Mouse (Mus musculus) cerebral cortex, adult 2 months (tissue): ENCODE results near the gene Sun2.

Source experiments
- WGBS: fragments of 180-500 bp; shearing (Covaris S2); methylation state at CpG from one replicate; pipeline ENCODE4 v1.1.7; 2018; 5-methylcytosine and 5-hydroxymethylcytosine counted together

Sun2 gene

DNA sequence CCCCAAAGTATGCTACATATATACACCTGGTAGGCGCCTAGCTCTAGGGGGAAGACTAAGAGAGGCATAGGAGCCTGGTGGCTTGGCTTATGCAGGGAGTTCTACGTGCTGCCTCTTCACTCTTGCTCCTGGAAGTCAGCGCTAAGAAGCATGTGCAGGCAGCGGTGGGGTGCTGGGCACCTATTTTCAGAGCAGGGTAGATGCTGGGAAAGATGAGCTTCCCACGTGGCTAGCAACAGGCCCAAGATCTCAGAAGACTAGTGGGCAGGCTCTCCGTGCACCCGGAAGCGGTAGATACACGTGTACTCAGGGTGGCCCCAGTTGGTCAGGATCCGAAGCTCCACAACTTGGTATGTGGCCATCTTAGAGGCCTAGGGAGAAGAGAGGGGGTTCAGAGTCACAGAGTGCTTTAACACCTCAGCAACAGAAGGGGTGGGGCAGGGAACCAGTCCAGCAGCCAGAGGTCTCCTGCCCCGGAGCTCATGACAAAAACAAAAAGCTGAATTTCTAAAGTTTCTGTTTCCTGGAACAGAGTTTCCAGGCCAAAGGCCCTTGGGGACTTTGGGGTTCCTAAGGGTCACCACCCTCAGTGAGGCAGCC lies 17.0 kb downstream of the Sun2 start:
- 54% methylated on average over 11 of the region's 11 CpGs for WGBS

DNA sequence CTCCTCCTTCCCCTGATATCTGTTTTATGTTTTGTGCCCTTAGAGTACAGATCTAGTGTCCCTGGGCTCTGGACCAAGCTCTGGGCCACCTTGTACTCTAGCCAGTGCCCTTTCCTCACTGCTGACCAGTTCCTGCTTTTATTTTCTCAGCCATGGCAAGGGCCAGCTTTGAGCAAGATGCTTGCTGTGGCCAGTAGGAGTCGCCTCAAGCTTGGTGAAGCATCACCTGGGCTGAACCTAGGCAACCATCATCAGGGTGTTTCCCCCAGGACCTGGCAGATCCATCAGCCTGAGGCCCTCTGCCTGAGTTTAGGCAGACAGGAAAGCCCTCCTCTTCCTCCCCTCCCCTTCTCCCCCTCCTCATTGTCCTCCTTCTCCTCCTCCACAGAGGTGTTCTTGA lies 18.9 kb downstream of the Sun2 start:
- 33% methylated on average over 1 of the region's 1 CpGs for WGBS

DNA sequence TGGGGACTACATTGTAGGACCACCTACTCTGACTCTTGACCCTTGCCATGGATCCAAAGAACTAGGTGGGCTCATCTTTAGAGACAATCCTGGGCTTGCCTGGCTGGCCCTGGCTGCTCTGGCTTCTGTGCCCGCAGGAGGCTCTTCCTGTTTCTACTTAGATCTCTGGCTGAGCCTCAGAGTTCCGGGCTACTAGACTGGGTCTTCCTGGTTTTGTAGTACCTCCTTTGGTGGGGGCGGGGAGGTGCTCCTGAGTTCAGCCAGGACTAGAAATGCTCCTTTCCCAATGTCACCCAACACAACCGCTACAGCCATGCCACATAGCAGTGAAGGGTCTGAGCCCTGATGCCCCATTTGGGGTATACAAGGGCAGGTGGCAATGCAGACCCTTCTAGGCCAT lies 21.5 kb downstream of the Sun2 start:
- WGBS, result 80% methylated on average over 4 of the region's 4 CpGs

DNA sequence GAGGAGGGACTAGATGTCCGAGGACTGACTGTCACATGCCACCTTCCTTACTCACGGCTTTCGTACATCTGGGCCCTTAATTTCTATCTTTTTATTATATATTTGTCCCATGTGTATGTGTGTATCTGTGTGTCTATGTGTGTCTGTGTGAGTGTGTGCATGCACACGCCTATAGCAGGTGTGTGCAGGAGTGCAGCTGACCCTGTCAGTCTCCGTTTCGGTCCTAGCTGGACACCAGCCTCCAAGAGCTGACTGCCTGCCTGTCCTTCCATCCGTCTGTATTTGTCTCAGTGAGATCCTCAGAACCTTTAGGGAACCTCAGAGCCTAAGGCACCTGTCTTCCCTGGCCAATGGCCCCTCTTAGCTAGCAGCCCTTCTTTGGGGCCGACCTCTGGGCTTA lies 22.1 kb downstream of the Sun2 start:
- WGBS, result 88% methylated on average over 8 of the region's 8 CpGs

DNA sequence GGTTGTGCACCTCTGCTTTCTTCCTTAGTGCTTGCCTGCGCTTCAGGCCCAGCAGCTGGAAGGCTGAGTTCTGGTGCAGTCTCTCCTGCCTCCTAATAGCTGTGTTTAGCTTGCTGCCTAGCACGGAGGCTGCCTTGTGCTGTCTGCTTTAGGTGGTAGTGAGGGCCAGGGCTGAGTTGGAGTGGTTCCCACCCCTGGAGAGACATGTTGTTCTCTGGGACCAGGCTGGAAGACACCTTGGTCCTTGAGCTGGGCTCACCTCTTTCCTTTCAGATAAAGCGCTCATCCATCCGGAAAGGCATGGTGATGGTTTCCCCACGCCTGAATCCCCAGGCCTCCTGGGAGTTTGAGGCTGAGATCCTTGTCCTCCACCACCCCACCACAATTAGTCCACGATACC lies 25.6 kb downstream of the Sun2 start:
- WGBS, result 91% methylated on average over 6 of the region's 6 CpGs

DNA sequence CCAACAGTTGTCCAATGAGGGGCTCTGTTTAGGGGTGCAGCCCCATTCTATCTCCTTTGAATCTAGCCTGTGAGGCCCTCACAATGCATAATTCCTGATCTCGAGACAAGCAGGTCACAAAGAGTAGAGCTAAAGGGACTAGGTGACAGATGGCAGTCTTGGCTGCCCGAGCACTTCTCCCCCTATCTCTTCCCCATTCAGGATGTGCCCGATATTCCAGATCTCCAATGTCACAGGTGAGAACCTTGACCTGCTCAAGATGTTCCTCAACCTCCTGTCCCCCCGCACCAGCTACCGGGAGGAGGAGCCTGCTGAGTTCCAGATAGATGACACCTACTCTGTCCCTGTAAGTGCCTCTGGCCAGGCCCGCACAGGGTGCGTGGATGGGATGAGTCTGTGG lies 26.7 kb downstream of the Sun2 start:
- 94% methylated on average over 7 of the region's 7 CpGs for WGBS

DNA sequence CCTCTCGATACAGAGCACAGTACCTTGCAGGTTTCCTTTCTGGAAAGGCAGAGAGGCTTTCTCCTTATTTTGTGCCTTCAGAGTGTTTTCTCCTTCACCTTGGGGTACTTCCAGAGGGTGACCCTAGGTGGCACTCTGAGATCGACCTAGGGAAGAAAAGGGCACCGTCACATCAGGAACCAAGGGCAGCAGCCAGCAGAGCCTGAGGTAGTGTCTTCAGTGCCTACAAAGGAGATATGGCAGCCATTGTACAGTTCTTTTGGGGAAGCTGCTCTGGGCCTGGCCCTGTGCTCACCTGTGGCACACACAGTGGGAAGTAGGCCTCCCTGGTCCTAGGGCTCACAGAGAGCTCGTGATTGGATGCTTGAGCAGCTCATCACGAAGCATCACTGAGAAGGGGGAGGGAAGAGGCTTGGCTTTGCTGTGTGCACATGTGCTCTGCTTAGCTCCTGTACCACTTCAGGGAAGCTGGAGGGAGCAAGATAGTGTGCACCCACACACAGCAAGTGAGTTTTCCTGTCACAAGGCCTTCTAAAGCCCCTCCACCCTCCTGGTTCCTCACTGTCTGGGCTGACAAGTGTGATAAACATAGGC lies 34.0 kb downstream of the Sun2 start:
- 84% methylated on average over 5 of the region's 5 CpGs for WGBS

DNA sequence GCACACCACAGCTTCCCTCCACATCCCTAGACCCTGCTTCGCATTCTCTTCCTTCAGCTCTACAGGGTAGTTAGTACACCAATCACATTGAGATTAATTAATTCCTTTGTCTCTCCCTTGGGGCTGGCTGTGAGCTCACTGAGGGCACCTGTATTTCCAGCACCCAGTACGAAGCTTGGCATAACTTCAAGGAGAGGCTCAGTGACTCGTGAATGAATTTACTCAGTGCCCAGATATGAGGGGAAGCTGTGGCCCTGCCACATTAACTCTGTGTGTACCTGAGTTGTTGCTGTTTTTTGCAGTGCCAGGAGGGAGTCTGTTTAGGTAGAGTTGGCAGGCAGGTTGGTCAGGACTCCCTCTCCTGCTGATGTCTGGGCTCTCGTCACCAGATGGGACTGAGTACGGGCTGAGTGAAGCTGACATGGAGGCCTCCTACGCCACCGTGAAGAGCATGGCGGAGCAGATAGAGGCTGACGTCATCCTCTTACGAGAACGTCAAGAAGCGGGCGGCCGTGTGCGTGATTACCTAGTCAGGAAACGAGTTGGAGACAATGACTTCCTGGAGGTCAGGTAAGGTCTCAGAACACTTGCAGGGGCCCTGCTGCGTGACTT lies 35.6 kb downstream of the Sun2 start:
- 73% methylated on average over 17 of the region's 17 CpGs for WGBS

DNA sequence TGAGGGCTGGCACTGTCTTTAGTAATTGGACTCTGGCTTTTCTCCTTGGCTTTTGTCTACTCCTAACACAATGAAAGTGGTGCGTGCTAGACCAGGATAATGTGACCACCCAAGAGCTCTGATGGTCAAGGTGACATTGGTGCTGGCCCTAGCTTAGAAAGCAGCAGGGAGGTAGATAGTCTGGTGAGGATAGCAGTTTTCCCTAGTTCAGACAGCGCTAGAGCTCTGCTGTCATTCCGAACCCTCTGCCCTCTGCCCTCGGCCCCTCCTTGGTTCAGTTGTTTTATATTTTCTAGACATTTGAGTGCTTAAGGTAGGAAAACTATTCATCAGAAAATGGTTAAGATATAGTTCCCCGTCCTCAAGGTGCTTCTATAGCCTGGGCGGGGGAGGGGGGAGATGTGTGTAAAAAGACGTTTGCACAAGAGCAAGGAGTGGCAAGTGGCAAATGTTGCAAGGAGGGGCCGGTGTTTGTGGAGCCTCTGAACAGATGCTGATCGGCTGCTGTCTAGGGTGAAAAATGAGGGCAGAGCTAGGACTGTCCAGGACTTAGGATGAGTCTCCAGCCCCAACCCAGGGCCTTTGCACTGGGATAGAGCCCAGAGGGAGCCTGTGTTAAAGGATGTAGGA lies 44.7 kb downstream of the Sun2 start:
- 84% methylated on average over 9 of the region's 9 CpGs for WGBS

DNA sequence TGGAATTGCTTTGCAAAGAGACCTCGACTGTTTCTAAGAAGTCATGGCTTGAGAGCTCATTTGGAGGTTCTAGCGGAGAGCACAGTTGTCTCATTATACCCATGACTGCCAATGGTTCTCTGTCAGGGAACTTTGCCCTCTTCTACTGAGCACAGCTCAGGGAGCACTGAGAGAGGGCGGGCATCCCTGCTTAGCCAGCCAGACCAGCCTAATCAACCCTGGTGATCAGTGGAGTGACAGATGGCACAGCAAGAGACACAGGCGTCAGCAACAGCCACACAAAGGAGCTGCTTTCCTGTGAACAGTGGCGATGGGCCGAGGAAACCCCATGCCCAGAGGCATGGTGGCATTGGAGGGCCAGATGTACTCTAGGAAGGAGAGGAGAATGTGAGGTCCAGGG lies 45.3 kb downstream of the Sun2 start:
- WGBS, result 67% methylated on average over 6 of the region's 6 CpGs

DNA sequence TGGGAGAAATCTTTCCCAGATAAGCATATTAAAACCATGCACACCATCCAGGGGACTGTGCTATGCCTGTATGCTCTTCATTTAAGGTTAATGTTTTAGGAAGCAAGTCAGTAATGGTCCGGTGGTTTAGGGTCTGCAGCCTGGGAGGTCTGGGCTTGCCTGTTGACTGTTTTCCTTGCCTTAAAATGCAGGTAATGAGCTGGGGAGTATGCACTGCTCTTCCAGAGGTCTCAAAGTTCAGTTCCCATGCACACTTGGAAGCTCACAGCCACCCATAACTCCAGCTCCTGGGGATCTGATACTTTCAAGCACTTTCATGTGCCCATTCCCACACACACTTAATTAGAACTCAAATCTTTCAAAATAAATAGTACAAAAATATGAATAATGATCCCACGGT lies 45.8 kb downstream of the Sun2 start:
- 95% methylated on average over 2 of the region's 2 CpGs for WGBS

DNA sequence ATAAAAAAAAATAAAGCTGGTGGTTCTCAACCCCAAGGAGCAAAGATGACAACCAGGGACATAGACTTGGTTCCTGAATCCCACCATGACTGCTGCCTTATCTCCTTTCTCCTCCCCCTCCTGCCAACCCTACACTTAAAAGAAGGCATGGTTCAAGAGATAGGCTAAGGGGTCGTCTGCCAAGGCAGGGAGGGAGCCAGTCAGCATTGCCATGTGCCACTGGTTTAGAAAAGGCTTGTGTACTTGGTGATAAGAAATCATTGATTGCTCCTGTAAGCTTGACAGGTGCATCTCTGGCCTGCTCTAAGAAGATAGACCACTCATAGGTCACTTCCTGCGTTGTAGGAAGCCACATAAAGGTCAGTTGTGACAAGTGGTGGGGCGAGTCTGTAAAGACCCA lies 46.8 kb downstream of the Sun2 start:
- WGBS, result 85% methylated on average over 3 of the region's 3 CpGs

DNA sequence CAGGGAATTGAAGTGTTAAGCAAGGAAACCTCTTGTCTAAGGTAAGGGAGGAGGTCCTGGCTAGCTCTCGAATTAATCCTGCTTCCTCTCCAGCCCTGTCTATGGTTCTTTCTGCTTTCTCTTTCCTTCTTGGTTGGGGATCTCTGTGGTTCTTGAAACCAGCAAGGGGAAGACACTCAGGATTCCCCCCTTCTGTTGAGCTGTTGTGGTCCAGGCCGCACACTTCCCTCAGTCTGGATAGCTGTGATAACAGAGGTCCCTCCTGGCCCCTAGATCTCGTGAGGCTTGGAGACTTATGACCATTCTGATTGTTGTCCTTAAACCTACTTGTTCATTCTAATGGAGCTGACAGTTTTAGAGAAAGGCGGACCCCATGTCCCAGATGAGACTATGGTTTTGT lies 47.8 kb downstream of the Sun2 start:
- 91% methylated on average over 4 of the region's 4 CpGs for WGBS

DNA sequence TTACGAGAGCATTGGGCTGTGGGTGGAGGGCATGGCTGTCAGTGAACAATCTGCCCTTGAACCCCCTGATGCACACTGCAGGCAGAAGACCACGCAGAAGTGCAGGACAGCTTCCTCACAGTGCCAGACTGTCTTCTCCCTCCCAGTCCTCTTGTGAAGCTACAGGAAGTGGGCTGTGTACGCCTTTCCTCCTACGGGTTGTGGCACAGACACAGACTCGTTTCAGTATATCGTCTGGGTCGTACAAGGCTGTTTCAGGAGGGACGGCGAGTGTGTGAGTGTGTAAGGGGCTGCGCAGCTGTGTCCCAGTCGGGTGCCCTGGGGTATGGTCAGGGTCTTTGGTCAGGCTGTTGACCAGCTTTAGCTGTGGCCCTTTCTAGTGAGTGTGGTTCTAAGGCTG lies 48.6 kb downstream of the Sun2 start:
- 37% methylated on average over 11 of the region's 11 CpGs for WGBS

DNA sequence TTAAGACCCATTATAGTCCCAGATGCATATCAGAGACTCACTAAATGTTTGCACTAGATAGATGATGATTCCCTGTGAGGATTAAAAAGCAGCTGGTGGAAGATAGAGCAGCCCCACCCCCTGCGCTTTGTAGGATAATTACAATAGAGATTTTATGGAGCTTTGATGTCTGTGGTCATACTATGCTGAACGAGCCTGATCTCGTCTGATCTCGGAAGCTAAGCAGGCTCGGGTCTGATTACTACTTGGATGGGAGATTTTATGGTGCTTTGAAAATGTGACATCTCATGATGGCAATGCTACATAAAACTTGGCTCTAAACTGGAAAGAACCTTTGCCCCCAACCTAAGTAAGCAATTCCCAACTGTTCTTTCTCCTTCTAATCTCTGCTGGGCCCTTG lies 50.0 kb downstream of the Sun2 start:
- 77% methylated on average over 5 of the region's 5 CpGs for WGBS

DNA sequence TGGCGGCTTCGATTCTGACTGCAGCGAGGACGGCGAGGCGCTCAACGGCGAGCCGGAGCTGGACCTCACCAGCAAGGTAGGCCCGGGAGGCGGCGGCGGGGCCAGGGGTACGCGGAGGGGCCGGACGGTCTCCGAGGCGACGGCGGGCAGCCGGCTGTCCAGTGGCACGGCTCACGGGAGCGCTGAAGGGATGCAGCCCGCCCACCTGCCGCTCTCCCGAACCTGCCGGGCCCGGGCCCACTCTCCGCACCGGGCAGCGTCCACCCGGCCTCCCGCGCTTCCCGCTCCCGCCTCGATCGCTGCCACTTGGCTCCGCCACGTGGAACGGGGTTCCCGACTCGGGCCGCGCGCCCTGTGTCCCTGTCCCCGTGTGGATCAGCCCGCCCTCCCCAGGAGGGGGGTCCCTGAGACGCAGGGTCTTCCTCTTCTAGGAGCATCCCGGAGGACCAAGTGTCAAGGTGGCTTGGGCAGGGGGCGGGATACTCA lies 51.3 kb downstream of the Sun2 start:
- WGBS, result under 1% methylated on average over 53 of the region's 53 CpGs

DNA sequence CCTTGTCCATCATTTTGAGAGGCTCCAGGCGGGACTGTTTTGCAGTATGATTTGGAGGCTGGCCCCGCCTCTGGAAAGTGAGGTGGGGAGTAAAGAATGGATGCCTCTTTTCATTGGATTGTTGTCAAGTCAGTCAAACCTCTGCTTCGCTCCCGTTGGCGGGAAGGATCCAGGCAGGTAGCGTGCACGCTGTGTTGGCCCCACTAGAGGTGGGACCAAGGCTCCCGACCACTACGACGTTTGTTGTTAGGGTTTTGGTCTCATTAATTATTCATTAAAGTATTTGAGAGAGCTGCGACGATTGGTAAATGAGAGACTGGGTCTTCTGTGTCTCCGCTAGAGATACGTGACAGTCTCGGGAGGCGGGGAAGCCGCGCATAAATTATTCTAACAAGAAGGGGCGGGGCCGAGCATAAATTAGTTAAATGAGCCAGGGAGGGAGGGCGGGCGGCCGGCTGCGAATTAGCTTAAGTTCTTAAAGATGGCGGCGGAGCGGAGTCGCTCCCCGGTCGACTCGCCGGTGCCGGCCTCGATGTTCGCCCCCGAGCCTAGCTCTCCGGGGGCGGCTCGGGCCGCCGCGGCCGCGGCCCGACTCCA lies 51.8 kb downstream of the Sun2 start, which contains the start of gene Gtpbp1:
Gene Gtpbp1 (plus strand): TSS at position 420 of the 597 bp plus-strand sequence.
- WGBS, result under 1% methylated on average over 45 of the region's 45 CpGs

DNA sequence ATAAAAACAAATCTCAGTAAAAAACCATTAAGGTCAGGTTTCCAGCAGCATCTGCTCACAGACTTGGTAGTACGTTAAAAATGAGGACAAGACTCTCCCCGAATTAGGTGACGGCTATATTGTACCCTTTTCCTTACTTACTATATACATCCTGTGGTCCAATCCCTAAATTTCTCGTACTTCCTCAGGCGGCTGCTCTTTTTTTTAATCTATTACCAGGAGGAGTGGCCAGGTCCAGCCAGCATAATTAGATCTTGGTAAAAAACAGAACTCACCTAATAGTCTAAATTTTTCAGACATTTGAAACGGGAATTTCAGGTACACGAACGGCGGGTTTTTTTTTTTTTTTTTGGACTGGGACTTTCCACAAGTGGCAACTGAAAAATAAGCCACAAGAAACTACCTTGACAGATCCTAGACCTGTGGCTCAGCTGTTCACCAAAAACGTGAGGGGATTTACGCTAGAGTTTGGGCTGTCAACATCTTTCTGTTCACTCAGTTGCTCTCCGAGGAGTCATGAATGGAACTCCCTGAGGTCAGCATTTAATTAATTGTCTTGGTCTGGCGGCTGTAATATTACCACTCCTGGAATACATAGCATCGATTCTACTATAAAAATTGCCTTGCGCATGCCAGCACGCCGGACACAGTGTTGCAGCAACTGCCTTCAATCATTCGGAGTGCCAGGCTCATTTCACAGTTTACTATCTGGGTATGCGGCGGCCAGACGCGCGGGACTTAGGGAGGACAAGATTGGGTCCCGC lies 52.5 kb downstream of the Sun2 start:
- whole genome bisulfite sequencing, result 12% methylated on average over 24 of the region's 24 CpGs

DNA sequence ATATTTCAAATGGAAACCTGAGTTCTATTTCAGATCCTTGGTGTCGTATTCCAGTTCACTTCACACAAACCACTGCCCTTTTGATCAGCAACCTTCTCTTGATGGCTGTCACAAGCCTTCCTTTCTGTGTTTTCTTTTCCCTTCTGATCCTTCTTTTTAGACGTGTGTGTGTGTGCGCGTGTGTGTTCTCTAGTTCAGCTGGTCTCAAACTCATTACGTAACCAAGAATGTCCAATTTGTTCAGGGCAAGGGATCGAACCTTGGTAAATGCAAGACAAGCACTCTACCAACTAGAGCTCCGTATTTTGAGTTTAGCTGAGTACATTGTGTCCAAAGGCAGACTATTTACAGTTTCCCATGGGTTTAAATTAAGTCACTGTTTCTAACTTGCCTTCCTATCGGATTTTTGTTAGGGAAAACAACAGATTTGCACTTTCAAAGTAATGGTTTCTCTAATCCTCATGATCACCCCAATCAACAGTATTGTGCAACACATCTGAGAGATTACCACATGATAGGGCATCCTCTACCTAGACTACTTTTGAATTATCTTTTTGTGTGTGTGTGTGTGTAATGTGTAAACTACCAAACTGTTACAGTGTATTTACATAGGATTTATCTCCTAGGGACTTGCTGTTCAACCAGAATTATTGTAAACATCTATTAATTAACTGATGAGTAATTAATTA lies 53.9 kb downstream of the Sun2 start:
- WGBS, result 5% methylated on average over 8 of the region's 8 CpGs

DNA sequence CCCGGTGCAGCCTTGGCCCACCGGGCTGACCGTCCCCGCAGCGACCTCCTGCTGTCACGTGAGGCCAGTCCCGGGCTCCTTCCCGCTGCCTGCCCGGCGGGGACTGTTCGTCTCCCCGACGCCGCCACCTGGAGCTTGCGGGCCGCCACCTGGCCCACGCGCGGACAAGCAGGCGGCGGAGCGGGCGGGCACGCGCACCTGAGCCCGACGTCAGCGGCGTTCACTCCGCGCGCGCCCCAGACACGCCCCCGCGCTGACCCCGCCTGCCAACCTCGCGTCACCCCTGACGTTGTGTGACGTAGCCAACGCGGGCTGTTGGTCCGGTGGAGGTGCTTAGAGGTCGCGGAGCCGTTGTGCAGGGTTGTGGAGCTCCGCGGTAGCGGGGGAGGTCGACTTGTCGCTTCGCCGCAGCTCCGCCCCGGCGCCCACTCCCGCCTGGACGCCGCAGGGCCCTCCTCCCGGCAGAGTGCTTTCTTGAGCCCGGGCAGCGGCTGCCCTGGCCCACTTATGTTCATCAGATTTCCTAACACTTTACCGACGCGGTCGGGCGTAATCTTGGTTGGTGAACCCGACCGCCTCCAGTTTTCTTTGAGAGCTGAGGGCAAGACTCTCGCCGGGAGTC lies 54.6 kb downstream of the Sun2 start, which contains the start of gene Josd1:
Gene Josd1 (minus strand): TSS at position 274 of the 622 bp plus-strand sequence.
- under 1% methylated on average over 72 of the region's 72 CpGs for WGBS

DNA sequence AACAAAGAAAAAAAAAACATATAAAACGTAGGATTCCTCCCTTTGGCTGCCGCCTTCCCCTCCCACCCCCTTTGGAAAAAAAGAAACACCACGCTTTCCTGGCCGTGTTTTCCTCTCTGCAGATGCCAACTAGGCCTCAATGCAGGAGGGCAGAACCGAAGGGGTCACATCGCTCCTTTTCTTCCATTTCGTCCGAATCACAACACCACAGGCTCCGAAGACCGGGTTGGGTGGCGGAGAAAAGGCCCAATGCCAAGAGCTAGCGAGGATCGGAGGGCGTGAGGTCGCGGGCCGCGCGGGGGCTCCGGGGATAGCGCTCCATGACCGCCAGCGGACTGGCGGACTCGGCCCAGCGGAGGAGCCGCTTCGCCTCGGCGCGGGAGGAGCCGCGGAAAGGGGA lies 55.2 kb downstream of the Sun2 start:
- under 1% methylated on average over 33 of the region's 33 CpGs for WGBS
